Mouse (Mus musculus) neural tube, embryonic 12.5 days (tissue): ENCODE results near the gene Whamm. TPM values are rescaled to one million over a fixed set of nuclear protein-coding genes. Genes with fewer than 3 reads are reported as not detected.

Source experiments
- ATAC-seq: fragments of 200-750 bp; cut with Nextera tagmentation; 2 replicates; pipeline ENCODE4 v1.8.0; 2017; ENCODE audit warnings: low read depth, mild to moderate bottlenecking, moderate TSS enrichment, moderate library complexity; ENCODE audit not compliant: low FRiP score
- H3K27ac ChIP-seq: fragments of 300-500 bp; sonication (generic); 2 replicates; pipeline ENCODE4 v1.5.1; 2016
- H3K27me3 ChIP-seq: fragments of 300-500 bp; sonication (generic); replicated peaks from 2 replicates; pipeline ENCODE4 v1.6.1; 2016; ENCODE audit warnings: mild to moderate bottlenecking
- H3K36me3 ChIP-seq: fragments of 300-500 bp; sonication (generic); 2 replicates; pipeline ENCODE4 v1.6.1; 2016; ENCODE audit warnings: mild to moderate bottlenecking
- H3K4me1 ChIP-seq: fragments of 300-500 bp; sonication (generic); 2 replicates; pipeline ENCODE4 v1.6.1; 2016
- H3K4me2 ChIP-seq: fragments of 300-500 bp; sonication (generic); replicated peaks from 2 replicates; pipeline ENCODE4 v1.6.1; 2016; ENCODE audit warnings: mild to moderate bottlenecking
- H3K4me3 ChIP-seq: fragments of 300-500 bp; sonication (generic); 2 replicates; pipeline ENCODE4 v1.5.1; 2016
- H3K9ac ChIP-seq: fragments of 300-500 bp; sonication (generic); 2 replicates; pipeline ENCODE4 v1.6.1; 2016; ENCODE audit warnings: mild to moderate bottlenecking
- H3K9me3 ChIP-seq: fragments of 300-500 bp; sonication (generic); 2 replicates; pipeline ENCODE4 v1.6.1; 2016; ENCODE audit warnings: mild to moderate bottlenecking
- WGBS: fragments of 180-500 bp; shearing (Covaris S2); methylation state at CpG from one replicate; pipeline ENCODE4 v1.1.7; 2016; 5-methylcytosine and 5-hydroxymethylcytosine counted together
- polyA plus RNA-seq: library from polyadenylated mRNA; unstranded; fragments of >200 nt; fragmentation: Nextera tagmentation; extraction: Ambion mirVana; gene quantifications from 2 replicates; pipeline ENCODE4 v1.2.1, GENCODE M21; 2016

Whamm gene
- polyA plus RNA-seq, 1 experiment from 2014 or later, result 7.5 TPM

DNA sequence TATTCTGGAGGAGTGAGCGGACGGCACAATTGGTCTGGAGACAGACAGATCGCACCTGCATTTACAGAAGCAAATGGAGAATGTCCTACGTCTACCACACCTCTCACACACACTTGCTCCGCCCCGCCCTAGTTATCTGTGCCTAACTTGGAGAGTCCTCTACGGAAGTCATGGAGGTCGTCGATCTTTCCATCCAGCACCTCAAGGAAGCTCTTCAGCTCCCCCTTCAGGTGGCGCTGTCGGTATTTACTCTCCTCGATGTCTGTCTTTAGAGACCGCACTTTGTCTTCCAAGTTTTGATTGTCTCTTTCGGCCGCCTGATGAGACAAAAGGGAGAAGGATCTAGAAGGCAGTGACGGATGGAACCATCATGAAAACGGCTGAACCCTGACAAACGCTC is 39.1 kb downstream of the Whamm start:
- no peak for ATAC-seq
- H3K4me2 ChIP-seq, result no peak overlapping the region
- 64% methylated on average over 18 of the region's 18 CpGs for WGBS

DNA sequence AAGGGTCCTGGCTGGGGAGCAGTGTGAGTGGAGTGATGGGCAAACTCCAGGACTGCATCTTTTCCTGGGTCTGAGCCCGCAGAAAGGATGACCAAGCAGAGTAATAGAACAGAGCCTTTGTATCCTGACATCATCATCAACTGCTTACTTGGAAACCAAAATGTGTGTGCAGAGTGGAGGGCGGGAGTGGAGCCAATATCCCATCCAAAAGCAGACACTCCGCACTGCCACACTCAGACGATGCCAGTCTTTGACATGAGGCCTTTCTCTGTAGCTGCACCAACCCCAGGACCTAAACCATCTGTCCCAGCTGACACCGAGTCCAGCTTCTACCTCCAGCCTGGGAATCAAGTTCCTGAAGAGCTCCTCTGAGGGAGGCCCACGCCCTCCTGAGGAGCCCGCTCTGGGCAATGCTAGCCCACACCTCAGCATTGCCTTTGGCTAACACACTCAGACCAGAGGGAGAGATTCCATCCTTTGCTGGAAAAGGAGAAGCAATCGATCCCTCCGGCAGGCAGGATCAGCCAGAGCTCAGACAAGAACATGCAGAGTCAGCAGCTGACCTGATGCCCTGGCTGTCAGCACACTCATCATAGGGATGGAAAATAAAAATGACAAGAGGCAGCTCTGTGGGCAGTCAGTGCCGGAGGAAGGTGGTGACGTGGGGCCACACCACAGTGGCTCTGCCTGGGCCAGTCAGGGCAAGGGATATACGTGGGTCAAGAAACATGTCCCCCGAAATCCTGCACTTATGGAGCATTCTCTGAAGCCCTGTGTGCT is 42.0 kb downstream of the Whamm start:
- no peak overlapping the region for H3K4me3 ChIP-seq
- no peak overlapping the region for H3K4me2 ChIP-seq
- H3K27me3 ChIP-seq, result no peaks in the 10 kb centered on the region
- no peak overlapping the region for H3K9ac ChIP-seq
- no peaks in the 10 kb centered on the region for H3K4me1 ChIP-seq
- no peak overlapping the region for H3K27ac ChIP-seq
- WGBS, result 89% methylated on average over 13 of the region's 13 CpGs
- ATAC-seq, result no peak
- no peaks in the 10 kb centered on the region for H3K9me3 ChIP-seq
- no peaks in the 10 kb centered on the region for H3K36me3 ChIP-seq

More for the DNA sequence above, 39.1 kb downstream of the Whamm start:
- no peak overlapping the region for H3K9ac ChIP-seq
- H3K4me3 ChIP-seq, result no peak overlapping the region
- no peaks in the 10 kb centered on the region for H3K4me1 ChIP-seq
- no peaks in the 10 kb centered on the region for H3K36me3 ChIP-seq
- H3K27ac ChIP-seq, result no peak overlapping the region
- H3K9me3 ChIP-seq, result no peaks in the 10 kb centered on the region
- H3K27me3 ChIP-seq, result no peaks in the 10 kb centered on the region

DNA sequence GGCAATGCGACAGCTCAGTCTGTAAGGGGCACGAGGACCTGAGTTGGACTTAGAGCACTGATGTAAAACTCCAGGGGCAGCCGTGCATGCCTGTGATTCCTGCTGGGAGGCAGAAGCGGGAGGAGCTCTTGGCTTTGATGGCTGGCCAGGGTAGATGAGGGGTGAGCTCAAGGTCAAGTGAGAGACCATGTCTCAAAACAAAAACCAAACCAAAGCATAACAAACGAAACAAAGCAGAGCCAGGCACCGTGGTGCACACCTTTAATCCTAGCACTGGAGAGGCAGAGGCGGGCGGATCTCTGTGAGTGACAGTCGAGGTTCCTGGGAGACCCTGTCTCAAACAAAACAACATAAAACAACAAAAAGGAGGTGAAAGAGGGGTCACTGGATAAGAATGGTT is 44.0 kb downstream of the Whamm start:
- ATAC-seq, result no peak
- Histone ChIP-seq H3K9ac (no peak overlapping the region), H3K36me3 (no peaks in the 10 kb centered on the region), H3K27ac (no peak overlapping the region), H3K4me3 (no peak overlapping the region), H3K27me3 (no peaks in the 10 kb centered on the region), H3K4me2 (no peak overlapping the region), H3K4me1 (no peaks in the 10 kb centered on the region), H3K9me3 (no peaks in the 10 kb centered on the region)
- WGBS, result 69% methylated on average over 9 of the region's 9 CpGs

DNA sequence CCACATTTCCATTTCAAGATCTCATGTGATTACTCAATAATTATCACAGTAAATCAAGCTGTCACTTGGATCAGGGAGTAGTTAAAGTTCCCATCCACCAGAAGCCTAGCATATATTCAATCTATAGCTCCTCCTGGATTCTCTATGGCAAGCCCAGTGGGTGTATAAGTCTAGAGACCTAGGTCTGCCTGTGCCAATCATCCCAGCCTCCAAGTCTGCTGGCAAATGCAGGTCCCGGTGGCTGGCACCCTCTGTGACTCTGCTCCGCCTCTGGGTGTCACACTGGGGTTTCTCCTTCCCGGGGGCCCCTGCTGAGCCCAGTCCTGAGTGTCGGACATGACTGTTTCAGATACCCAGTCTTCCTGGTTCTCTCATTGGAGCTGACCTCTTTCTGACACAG is 51.7 kb downstream of the Whamm start:
- Histone ChIP-seq H3K4me3 (no peak overlapping the region), H3K36me3 (no peaks in the 10 kb centered on the region), H3K4me2 (no peak overlapping the region), H3K27me3 (no peaks in the 10 kb centered on the region), H3K27ac (no peak overlapping the region), H3K4me1 (no peaks in the 10 kb centered on the region), H3K9ac (no peak overlapping the region), H3K9me3 (no peaks in the 10 kb centered on the region)
- WGBS, result 72% methylated on average over 4 of the region's 4 CpGs
- ATAC-seq, result no peak

DNA sequence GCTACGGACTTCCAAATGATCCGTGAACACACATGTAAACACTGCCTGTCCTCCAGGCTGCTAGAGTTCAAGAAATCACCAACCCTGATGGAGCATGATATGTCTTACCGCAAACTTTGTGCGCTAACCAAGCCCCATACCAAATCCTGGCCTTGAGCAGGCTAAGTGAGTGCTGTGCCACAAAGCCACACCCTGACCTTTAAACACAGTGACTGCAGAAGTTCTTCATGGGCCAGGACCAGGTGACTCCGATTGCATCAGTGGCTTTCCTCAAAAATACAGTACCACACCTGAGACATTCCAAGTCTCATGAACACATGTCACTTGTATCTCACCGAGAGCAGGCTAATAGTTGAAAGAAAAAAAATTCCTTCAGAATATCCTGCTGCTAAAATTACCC is 52.7 kb downstream of the Whamm start:
- H3K27ac ChIP-seq, result no peak overlapping the region
- no peaks in the 10 kb centered on the region for H3K36me3 ChIP-seq
- no peaks in the 10 kb centered on the region for H3K27me3 ChIP-seq
- H3K4me2 ChIP-seq, result no peak overlapping the region
- H3K4me3 ChIP-seq, result no peak overlapping the region
- no peaks in the 10 kb centered on the region for H3K4me1 ChIP-seq
- WGBS, result 88% methylated on average over 6 of the region's 6 CpGs
- H3K9me3 ChIP-seq, result no peaks in the 10 kb centered on the region
- ATAC-seq, result no peak
- no peak overlapping the region for H3K9ac ChIP-seq

DNA sequence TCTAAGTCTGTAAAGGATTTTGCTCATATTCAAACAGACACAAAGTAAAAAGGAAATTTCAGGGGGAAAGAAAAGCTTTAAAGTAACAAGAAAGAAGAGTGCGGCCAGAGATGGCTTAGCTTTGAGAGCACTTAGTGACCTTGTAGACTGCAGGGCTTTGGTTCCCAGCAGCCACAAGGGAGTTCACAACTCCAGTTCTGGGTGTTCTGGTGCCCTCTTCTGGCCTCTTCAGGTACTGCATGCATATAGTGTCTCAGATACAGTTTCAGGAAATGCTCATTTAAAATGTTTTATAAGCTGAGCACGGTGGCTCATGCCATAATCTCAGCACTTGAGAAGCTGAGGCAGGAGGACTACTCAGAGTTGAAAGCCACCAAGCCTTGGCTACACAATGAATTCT is 55.4 kb downstream of the Whamm start:
- H3K27me3 ChIP-seq, result no peaks in the 10 kb centered on the region
- H3K9me3 ChIP-seq, result no peaks in the 10 kb centered on the region
- H3K9ac ChIP-seq, result no peak overlapping the region
- H3K4me1 ChIP-seq, result no peaks in the 10 kb centered on the region
- WGBS, result 82% methylated on average over 2 of the region's 2 CpGs
- H3K27ac ChIP-seq, result no peak overlapping the region
- H3K4me3 ChIP-seq, result no peak overlapping the region
- no peaks in the 10 kb centered on the region for H3K36me3 ChIP-seq
- H3K4me2 ChIP-seq, result no peak overlapping the region
- no peak for ATAC-seq

DNA sequence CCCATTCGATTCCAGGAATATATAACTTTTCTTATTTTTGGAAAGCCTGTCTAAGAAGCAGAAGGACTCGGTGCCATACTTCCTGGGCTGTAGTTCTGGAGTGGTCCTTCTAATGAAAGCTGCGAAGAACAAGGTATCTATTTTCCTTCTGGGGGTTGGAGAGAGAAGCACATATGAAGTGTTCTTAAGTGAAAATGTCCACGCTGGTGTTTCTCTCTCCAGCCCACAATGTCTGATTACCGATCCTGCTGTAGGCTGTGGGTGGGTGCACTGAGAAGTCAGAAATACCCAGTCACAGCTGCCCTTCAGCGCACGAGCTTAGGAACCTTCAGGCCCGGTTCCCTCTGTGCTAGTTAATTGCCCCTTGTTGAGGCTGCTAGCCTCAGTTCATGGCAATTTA is 60.2 kb downstream of the Whamm start:
- ATAC-seq, result no peak
- 79% methylated on average over 8 of the region's 8 CpGs for WGBS
- no peaks in the 10 kb centered on the region for H3K4me1 ChIP-seq

DNA sequence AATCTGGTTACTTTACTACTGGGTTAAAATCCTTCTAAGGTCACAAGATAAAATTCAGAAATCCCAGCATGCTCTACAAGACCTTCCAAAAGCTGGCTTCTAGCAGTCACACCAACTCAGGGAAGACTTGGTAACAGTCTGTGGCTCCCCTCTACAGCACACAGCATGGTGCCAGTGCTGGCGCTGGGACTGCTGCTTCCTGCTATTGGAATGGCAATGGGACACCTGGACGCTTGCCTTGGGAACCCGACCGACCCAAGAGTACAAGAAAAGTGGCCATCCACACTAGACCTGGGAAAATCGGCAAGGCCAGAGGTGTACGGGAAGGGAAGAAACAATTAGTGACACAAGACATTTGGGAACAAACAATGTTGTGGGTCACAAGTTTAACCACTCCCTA is 61.5 kb downstream of the Whamm start:
- Histone ChIP-seq H3K9me3 (no peaks in the 10 kb centered on the region), H3K9ac (no peak overlapping the region), H3K27me3 (no peaks in the 10 kb centered on the region), H3K4me1 (no peaks in the 10 kb centered on the region), H3K4me3 (no peak overlapping the region), H3K36me3 (no peaks in the 10 kb centered on the region), H3K4me2 (no peak overlapping the region), H3K27ac (no peak overlapping the region)
- ATAC-seq, result no peak
- 73% methylated on average over 6 of the region's 6 CpGs for WGBS

More for the DNA sequence above, 60.2 kb downstream of the Whamm start:
- H3K9me3 ChIP-seq, result no peaks in the 10 kb centered on the region
- H3K27ac ChIP-seq, result no peak overlapping the region
- no peaks in the 10 kb centered on the region for H3K27me3 ChIP-seq
- H3K9ac ChIP-seq, result no peak overlapping the region
- H3K4me3 ChIP-seq, result no peak overlapping the region
- H3K4me2 ChIP-seq, result no peak overlapping the region
- no peaks in the 10 kb centered on the region for H3K36me3 ChIP-seq

DNA sequence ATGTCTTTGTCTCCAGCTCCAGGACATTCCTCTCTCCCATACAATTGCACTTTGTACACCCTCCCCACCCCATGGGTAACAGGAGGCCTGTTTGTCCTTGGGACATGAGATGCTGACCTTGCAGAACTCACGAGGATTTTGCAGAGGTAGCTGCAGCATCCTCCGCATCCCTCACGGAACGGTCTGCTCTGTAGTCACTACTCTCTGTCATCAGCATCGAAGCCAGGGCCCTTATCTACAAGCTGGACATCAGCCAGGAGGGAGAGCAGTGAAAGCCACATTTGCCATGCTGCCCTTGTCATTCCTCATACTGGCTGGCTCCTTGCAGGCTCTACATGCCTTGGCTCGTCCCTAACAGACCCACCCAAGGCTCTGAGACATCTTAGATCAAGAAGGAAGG is 70.0 kb downstream of the Whamm start:
- peaks cover 9% of the 10 kb centered on the region for H3K4me1 ChIP-seq
- ATAC-seq, result no peak
- H3K4me3 ChIP-seq, result no peak overlapping the region
- no peaks in the 10 kb centered on the region for H3K9me3 ChIP-seq
- H3K36me3 ChIP-seq, result no peaks in the 10 kb centered on the region
- H3K4me2 ChIP-seq, result no peak overlapping the region
- H3K27me3 ChIP-seq, result no peaks in the 10 kb centered on the region
- WGBS, result 84% methylated on average over 6 of the region's 6 CpGs
- no peak overlapping the region for H3K9ac ChIP-seq
- H3K27ac ChIP-seq, result no peak overlapping the region

DNA sequence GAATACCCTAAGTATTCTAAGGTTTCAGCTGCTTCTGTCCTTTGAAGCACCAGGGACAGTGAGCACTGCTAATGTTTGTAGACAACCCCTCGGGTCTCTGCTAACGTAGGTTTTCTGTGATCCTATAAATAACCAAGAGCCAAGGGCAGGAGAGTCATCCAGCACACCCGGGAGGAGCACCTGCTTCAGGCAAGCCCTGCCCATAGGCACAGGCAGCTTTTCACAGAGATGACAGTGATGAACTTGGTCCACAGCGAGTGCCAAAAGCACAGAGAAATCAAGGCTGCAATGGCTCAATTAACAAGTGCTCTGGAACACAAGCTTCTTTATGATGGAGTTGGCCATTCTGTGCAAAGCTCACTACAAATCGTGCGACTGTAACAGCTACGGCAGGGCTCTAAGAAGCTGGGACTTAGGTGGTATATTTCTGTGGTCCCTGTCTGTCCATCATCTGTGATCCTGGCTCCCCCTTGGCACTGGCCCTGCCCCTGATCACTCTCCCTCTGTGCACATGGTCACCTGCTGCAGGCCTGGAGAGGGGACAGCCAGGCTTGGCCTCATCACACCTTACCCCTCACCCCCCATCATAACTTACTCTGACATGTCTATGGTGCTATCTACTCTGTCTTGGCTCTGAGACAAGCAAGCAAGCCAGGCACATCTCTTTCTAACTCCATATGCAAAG is 73.6 kb downstream of the Whamm start:
- H3K9me3 ChIP-seq, result no peaks in the 10 kb centered on the region
- ATAC-seq, result no peak
- H3K9ac ChIP-seq, result no peak overlapping the region
- H3K27me3 ChIP-seq, result no peaks in the 10 kb centered on the region
- no peak overlapping the region for H3K4me2 ChIP-seq
- peaks cover 15% of the 10 kb centered on the region for H3K4me1 ChIP-seq
- H3K4me3 ChIP-seq, result no peak overlapping the region
- H3K27ac ChIP-seq, result no peak overlapping the region
- no peaks in the 10 kb centered on the region for H3K36me3 ChIP-seq
- 60% methylated on average over 7 of the region's 7 CpGs for WGBS
